Mouse (Mus musculus): ENCODE data around the gene Chml.

Gene Chml

DNA sequence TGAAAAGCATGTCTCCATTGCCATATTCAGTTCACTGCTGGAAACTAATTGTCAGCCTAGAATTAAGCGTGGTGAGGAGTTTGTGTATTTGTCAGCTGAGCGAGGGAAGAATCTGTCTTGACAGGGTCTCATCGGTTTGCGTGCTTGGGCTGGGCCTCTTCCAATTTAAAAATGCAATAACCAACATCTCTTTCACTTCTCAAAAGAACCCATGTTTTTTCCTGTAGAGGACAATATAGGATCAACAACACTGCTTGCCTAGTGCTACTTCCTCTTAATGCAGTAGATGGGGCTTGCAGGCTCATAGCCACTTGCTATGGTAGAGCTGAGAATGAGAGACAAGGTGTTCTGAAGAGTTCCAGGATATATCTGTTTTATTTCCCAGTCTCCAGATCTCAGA lies 32.8 kb downstream of the Chml start:
- DNase-seq (ENCODE audit: low read depth, low spot score) = no peak

DNA sequence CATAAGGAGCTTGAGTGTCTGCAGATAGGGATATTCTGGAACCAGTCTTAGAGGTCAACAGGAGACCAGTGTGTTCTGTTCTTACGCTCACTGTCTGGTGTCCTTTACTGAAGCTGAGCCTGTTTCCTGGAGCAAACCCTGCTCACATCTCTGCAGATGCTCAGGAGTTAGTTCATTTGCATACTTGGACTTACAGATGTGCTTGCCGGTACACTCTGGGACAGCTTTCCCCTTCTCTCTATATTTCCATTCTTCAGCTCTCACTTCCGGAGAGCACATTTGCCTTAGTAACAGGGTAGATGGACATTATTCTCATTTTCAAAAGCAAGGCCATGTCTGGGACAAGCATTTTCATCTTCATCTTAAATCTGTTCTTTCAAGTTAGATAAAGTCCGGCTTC lies 44.1 kb downstream of the Chml start:
- DNase-seq (ENCODE audit: low read depth, low spot score) = no peak

DNA sequence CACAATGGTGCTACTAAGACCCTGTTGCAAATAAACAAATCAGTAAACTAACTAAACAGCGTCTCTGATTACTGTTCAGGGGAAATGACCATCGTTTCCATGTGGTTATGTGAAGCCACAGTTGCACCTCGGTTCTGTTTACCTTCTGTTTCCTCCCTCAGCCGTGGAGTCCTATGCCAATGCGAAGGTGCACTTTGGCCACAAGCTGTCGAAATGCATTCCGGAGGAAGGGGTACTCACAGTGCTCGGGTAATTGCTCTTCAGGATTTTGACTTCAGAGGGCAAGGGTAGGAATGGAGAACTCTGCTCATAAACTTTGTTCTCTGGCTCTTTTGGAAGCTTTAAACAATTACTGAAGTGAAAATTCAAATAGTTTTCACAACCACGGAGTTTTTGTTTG lies 45.7 kb downstream of the Chml start:
- DNase-seq (ENCODE audit: low read depth, low spot score) = no peak

DNA sequence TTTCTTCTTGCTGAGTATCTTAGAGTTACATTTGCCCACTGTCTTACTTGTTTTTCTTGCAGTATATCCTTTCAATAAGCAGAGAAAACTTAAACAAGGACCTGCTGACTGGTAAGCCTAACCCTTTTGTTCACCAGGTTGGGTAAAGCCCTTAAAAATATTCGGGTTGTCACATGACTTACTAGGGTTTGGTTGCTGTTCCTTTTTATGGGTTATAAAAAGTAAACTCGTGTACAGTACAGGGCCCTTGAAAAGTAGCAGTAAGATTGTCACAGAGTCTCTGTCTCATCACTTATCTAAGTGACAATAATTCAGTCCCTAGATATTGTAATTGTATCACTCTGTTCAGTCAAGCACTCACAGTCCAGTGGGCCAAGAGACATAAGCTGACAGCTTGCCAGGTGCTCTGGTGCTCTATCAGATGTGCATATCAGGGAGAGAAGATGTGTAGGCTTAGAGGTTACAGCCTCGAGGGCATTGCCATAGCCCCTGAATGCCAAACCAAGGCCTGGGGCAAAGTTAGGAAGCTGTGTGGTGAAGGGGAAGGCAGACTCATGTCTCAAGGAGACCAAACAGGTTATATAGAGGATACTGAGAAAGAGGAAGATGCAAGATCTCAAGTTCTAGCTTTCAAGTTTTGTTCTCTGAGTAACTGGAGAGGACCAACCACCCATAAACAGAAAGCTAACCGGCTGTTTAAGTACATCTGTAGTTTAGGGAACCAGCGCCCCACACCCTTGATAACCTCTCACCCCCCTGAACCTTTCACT lies 49.0 kb downstream of the Chml start:
- DNase-seq (ENCODE audit: low read depth, low spot score) = no peak

DNA sequence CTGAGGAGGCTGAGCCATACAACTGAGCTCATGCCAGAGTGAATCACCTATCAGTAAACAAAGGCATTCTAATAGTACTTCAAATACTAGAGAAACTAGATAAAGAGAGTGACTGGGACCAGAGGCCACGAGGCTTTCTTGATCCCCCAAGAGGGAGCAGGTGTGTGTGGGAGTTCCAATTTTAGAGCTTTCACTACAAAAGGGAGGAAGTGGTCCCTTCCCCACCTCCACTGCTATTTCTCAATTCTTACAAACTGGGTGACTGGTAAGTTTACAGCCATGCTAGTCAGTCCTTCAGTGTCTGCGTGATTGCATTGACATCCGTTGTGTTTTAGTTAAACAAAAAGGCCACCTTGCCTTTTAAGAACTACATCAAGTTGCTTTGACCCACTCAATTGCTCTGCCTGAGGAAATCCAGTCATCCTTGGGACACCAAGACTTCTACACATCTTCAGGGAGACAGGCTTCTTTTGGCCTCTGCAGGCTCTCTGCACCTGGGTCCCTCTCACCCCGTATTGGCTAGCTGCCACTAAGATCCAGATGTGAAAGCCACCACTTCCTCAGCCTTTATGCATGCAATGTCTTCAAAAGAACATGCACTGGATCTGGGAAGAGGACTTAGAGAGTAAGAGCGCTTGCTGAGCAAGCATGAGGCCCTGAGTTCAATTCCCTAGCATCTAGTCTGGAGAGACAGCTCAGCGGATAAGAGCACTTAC lies 52.1 kb downstream of the Chml start:
- no peak for DNase-seq (ENCODE audit: low read depth, low spot score)

DNA sequence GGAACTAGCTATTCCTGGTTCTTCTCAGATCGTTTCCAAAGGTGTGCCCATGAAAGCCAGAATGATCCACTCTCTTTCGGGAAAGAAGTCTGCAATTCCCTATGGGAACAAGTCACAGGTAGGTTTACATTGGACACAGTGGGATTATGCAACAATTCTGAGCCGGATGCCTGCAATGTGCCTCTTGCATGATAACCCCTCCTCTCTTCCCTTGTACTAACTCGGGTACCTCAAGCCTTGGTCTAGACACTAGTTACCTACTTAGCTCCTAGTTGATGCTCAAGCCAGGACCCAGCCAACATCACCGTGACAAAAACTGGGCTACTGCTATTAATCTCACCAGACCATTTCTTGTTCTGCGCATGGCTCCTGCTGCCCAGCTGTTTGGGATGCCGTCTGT lies 53.6 kb downstream of the Chml start:
- DNase-seq (ENCODE audit: low read depth, low spot score) = no peak

DNA sequence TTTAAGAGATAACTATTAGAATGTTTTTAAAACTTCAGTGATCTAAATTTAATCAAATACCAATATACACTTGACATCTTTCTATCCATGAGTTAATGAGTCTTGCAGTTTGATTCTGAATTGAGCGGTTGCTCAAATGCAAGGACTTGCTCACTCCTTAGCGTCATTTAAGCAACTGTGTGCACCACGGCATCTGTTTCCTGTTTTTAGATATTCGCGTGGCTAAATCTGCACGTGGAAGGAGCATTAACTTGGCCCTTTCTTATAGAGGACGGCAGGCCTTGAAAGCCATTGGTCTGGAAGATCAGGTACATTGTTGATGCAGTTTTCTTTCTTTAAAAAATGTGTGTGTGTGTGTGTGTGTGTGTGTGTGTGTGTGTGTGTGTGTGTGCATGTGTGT lies 55.0 kb downstream of the Chml start:
- no peak for DNase-seq (ENCODE audit: low read depth, low spot score)

DNA sequence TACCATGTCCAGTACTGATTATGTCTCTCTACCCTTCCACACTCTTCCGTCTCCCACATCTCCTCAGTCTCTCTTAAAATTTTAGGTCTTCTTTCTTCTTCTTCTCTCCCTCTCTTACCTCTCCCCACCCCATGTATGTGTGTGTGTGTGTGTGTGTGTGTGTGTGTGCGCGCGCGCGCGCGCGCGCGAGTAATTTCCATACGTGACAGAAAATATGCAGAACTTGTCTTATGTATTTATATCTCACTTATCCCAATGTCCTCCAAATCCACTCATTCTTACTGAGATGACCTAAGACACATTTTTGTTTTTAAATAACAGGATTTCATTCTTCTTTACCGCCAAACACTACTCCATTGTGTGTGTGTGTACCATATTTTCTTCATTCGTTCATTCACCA lies 60.2 kb downstream of the Chml start:
- DNase-seq (ENCODE audit: low read depth, low spot score) = no peak
